Mouse (Mus musculus) olfactory bulb, adult 2 months (tissue): ENCODE measurements around the gene Optn. TPM values are rescaled to one million over a fixed set of nuclear protein-coding genes. Genes with fewer than 3 reads are reported as not detected.

Experiments
- H3K27ac ChIP-seq: fragments of 200-500 bp; 2 replicates; pipeline ENCODE4 v1.5.1; 2012; ENCODE audit warnings: low read depth, low read length; ENCODE audit not compliant: insufficient read depth
- H3K4me1 ChIP-seq: fragments of 200-500 bp; 2 replicates; pipeline ENCODE4 v1.6.1; 2012; ENCODE audit warnings: low read length; ENCODE audit not compliant: control insufficient read depth, insufficient read depth
- H3K4me3 ChIP-seq: fragments of 200-500 bp; 2 replicates; pipeline ENCODE4 v1.5.1; 2012; ENCODE audit warnings: mild to moderate bottlenecking, low read depth, low read length, moderate library complexity; ENCODE audit not compliant: insufficient read depth
- CTCF ChIP-seq: fragments of 200-500 bp; IDR thresholded peaks from 2 replicates; pipeline ENCODE4 v1.5.1; 2012; ENCODE audit warnings: low read depth, mild to moderate bottlenecking, low read length, moderate library complexity; ENCODE audit not compliant: insufficient read depth
- POLR2A ChIP-seq: fragments of 200-500 bp; IDR thresholded peaks from 2 replicates; pipeline ENCODE4 v1.6.1; 2012; ENCODE audit warnings: mild to moderate bottlenecking, low read depth, low read length, moderate library complexity; ENCODE audit not compliant: insufficient read depth
- WGBS: fragments of 180-500 bp; shearing (Covaris S2); methylation state at CpG from one replicate; pipeline ENCODE4 v1.1.7; 2018; 5-methylcytosine and 5-hydroxymethylcytosine counted together
- polyA plus RNA-seq: library from polyadenylated mRNA; stranded (reverse); fragments of >200 nt; gene quantifications from 2 replicates; pipeline ENCODE4 v1.2.4, GENCODE M21; 2012; ENCODE audit warnings: low replicate concordance; ENCODE audit not compliant: missing spikeins, insufficient read depth, insufficient read length

Optn gene
- polyA plus RNA-seq, 1 experiment: not detected

DNA sequence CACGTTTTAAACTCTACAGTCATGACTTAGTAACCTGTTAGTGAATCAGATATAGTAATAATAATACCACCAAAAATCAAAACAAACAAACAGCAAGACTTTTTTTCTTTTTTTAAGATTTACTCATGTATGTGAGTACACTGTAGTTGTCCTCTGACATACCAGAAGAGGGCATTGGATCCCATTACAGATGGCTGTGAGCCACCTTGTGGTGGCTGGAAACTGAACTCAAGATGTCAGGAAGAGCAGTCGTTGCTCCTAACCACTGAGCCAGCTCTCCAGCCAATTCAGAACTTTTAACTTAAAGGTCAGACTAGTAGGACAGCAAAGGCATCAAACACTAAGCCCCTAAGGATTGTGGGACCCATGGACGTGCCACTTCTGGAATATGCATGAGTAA lies 64.9 kb downstream of the Optn start:
- Histone ChIP-seq H3K27ac (no peak overlapping the region), H3K4me3 (no peak overlapping the region), H3K4me1 (no peaks in the 10 kb centered on the region)
- no peak for TF ChIP-seq CTCF
- no peak for TF ChIP-seq POLR2A
- WGBS: 76% methylated on average over 3 of the region's 3 CpGs

DNA sequence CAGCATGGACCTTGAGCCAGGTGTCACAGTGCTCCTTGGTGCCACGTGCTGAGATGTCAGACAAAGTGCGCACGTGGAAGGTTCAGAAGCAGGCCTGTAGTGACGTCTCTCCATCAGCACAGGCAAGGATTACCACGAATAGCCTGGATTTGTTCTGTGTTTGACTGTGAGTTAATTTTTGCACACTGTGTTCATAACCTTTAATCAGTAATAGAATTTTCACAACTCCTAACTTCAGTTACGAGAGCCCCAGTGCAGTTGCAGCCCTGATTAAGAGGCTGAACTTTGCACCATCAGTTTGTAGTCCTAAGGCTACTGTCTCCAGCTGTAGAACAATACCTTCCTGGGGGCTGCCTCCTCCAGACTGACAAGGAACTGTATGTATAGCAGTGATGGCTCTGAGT lies 67.4 kb downstream of the Optn start:
- no peak overlapping the region for H3K27ac ChIP-seq
- H3K4me3 ChIP-seq: no peak overlapping the region
- TF ChIP-seq CTCF: no peak
- TF ChIP-seq POLR2A: no peak
- no peaks in the 10 kb centered on the region for H3K4me1 ChIP-seq
- 93% methylated on average over 6 of the region's 6 CpGs for WGBS

DNA sequence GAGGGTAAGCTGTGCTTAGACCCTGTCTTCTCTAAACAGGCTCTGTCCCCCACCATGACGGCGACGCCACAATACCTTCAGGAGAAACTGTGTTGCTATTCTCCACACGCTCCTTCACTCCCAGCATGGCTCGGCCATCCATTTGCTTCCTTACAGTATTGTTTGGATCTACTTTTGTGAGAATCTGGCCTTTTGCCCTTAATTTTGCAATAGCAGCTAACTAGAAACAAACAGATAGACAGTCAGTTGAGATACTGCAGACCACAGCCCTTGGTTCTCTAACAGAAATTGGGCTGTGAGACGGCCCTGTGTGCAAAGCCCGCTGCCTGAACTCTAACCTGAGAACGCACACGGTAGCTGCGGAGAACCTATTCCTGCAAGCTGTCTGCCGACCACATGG lies 68.2 kb downstream of the Optn start:
- Histone ChIP-seq H3K4me3 (no peak overlapping the region), H3K4me1 (no peaks in the 10 kb centered on the region), H3K27ac (no peak overlapping the region)
- TF ChIP-seq CTCF: no peak
- TF ChIP-seq POLR2A: no peak
- 94% methylated on average over 11 of the region's 11 CpGs for WGBS

DNA sequence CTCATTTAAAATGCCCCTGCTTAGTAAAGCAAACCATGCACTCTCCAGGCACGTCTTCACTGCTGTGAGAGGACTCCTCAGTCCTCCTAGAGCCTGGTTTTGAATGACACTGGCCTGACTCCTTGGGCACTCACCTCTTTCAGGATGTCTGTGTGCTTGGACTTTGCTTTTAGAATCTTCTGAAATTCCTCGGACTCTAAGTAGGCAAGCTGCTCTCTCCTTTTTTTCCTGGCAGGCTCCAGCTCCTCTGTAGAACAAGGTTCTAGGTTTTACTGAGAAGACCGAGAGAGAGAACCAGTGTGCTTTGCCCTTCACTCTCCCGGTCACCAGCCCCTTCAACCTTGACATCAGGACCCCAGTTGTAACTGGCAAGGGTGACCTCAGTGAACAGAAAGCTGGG lies 69.4 kb downstream of the Optn start:
- 92% methylated on average over 4 of the region's 4 CpGs for WGBS
- TF ChIP-seq CTCF (no peak), POLR2A (no peak)
- H3K4me3 ChIP-seq: no peak overlapping the region
- H3K4me1 ChIP-seq: no peaks in the 10 kb centered on the region
- no peak overlapping the region for H3K27ac ChIP-seq

DNA sequence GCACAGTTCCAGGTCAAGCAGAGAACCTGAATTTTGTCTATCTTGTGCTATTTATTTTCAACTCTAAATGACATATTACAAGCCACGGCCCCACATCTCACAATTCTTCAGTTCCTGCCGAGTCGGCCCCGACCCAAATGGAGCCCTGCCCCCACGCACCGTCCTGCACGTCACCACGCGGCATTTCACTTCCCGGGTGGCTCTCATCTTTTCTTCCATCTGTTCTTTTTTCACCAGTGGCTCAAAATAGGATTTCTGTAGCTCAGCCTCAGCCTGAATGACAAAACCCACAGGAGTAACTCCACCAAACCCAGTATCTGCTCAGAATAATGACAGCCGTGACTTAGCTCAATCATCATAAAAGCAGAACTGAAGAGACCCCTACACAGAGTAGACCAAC lies 70.3 kb downstream of the Optn start:
- TF ChIP-seq CTCF (no peak), POLR2A (no peak)
- WGBS: 94% methylated on average over 11 of the region's 11 CpGs
- Histone ChIP-seq H3K4me3 (no peak overlapping the region), H3K4me1 (no peaks in the 10 kb centered on the region), H3K27ac (no peak overlapping the region)

DNA sequence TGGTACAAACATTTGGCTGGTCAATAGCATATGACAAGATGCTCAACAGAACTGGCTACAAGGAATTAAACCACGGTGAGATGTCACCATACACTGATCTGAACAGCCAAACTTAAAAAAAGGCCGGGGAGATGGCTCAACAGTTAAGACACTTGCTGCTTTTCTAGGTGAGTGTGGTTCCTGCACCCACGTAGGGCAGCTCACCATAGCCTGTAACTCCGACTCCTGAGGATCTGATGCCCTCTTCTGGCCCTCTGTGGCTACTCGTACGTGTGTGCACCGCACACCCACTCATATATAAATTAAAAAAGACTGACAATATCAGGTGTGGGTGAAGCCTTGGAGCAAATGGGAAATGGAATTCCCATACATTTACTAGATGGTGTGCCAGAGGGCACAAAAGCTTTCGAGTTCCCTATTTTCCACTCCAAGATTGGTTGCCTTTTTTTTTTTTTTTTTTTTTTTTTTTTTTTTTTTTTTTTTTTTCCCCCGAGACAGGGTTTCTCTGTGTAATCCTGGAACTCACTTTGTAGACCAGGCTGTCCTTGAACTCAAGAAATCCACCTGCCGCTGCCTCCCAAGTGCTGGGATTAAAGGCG lies 74.9 kb downstream of the Optn start:
- Histone ChIP-seq H3K27ac (no peak overlapping the region), H3K4me1 (no peaks in the 10 kb centered on the region), H3K4me3 (no peak overlapping the region)
- no peak for TF ChIP-seq POLR2A
- TF ChIP-seq CTCF: no peak
- WGBS: 87% methylated on average over 11 of the region's 11 CpGs

DNA sequence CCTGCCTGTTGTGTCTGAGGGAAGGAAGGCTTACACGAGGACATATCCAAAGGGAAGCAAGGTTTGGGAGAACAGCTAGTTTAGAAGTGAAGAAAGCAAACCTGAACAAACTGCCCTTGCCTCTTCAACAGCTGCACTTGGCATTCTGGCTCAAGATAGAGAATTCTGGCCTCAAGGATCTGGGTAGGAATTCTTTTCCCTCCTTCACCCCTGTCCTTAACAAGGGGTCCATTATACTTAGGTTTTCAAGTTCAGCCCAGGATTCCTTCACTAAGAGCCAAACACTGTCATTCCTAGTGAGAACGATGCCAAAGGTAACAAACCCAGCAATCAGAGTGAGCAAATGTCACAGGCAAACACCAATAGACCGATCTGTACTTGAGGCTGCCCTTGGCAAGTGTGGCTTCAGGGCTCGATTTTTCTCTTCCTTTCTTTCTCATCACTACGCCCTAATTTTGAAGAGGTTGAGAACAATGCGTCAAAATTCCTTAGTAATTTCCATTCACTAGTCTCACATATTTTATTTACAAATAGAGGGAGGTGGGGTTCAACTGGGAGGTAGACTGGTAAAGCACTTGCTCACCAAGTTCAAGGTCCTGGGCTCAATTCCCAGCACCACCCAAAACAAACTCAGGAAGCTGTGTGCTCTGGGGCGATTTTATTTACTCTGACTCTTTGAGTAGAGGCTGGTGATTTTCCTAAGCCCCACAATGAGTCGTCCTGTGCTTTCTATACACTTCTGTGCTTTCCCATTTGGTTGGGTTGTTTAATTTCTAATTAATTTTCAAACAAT lies 76.3 kb downstream of the Optn start:
- Histone ChIP-seq H3K27ac (no peak overlapping the region), H3K4me1 (no peaks in the 10 kb centered on the region), H3K4me3 (no peak overlapping the region)
- 66% methylated on average over 8 of the region's 8 CpGs for WGBS
- TF ChIP-seq CTCF (no peak), POLR2A (no peak)

DNA sequence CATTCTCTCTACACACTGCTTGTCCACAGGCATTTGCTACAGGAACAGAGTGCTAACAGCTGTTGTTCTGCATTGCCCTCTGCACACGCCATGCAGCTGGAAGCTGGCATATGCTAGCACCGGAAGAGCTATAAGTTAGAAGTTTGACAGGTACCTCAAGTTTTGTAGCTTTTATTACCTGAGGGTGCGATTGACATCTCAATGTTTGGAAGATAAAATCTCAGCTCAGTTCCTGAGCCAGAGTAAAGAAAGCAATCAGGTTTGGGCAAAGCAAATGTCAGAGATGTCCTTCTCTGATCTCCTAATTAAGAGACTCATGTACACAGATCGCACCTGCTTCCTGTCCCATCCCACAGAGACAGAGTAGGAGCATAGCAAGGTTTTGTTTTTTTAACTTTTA lies 77.1 kb downstream of the Optn start:
- Histone ChIP-seq H3K27ac (no peak overlapping the region), H3K4me3 (no peak overlapping the region), H3K4me1 (no peaks in the 10 kb centered on the region)
- 95% methylated on average over 4 of the region's 4 CpGs for WGBS
- TF ChIP-seq CTCF (no peak), POLR2A (no peak)

DNA sequence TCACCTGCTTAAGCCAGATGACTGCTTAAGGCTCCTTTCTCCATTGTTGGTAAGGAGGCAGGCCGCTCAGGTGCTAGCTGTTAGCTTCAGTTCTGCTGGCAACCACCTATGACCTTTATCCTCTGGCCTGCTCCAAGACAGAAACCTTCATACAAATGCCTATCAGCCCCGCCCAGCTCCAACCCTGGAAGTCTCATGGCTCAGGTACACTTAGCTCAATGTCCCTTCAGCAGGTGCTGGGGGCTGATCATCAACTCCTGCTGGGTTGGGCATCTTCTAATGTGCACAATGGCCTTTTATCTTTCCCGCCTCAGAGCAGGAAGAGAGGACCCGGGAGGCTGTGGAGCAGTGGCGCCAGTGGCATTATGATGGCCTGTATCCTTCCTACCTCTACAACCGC lies 78.9 kb downstream of the Optn start:
- no peak overlapping the region for H3K27ac ChIP-seq
- 82% methylated on average over 6 of the region's 6 CpGs for WGBS
- H3K4me1 ChIP-seq: no peaks in the 10 kb centered on the region
- H3K4me3 ChIP-seq: no peak overlapping the region
- TF ChIP-seq POLR2A (no peak), CTCF (no peak)

DNA sequence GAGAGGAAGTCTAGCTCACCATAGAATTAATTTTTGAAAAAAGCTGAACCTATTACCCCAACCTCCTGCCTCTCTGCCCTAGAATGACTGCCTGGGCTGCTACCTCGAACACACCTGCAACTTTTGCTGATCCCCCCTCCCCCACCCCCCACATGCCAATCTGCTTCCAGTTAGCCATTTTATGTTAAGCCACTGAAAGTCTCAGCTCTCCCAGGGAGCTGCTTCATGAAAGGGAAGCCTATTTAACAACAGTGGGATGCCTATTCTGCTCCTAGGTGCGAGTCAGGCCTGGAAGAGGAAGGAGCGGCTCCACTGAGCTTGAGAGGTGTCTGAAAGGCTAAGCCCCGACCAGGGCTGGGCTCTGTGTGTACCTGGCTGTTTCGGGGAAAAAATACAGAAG lies 79.9 kb downstream of the Optn start:
- no peak overlapping the region for H3K4me3 ChIP-seq
- TF ChIP-seq CTCF (no peak), POLR2A (no peak)
- 40% methylated on average over 5 of the region's 5 CpGs for WGBS
- no peak overlapping the region for H3K27ac ChIP-seq
- H3K4me1 ChIP-seq: no peaks in the 10 kb centered on the region
